Comparison of ENCODE assay signal across 8 mouse cellular contexts in the genomic region with DNA sequence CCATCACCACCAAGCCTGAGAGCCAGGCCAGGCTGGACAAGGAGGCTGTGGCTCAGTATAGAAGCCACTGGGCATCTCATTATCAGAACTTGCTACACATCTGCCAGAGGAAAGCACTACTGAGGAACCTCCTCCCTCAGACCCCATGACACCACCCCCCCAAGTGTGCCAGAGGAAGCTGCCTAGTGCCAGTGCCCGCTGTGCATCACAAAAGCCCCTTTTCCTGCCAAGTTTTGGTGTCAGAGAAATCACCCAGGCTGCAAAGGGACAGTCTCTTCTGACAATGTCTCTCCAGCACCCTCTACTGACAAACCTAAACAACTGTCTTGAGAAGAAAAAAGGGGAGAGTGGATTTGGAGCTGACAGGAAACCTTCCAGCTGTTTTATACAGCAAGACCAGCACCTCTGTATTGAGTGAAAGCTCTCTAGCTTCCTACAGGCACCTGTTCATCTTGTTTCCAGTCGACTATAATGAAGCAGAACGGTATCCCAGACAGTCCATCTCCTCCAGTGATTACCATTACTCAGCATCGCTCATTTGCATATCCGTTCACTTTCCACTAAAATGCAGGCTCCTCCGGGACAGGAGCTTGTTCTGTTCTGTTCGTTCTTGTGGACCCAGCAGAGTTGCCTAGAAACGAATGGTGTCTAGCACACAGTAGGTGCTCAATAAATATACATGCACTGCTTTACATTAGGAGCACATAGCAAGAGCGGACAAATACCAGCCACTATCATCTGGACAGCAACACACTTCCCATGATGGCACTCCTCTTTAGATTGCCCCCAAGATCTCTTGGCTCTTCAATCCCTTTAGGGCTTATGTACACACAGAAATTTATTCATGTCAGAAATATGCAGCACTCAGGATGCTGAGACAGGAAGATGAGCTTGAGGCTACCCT. TPM values are rescaled to one million over a fixed set of nuclear protein-coding genes. Genes with fewer than 3 reads are reported as not detected.
DNase-seq lines count a peak whose midpoint lies in the region; ATAC-seq and TF ChIP-seq lines count a peak whose summit lies in the region.
"Had no signal": no experiment of that assay in that cellular context is flagged by ENCODE, and none has a peak within 500 bp of the region (broad histone marks: within the 10 kb centered on the region; RNA-seq: fewer than 3 reads in every experiment).

No protein-coding gene starts in this region.

- peak; percentile 83 for DNase-seq in Muller cell, postnatal 12 days (ENCODE audit: inconsistent ontology term)
- peak; percentile 57 for DNase-seq in embryo, embryonic 11 days
- DNase-seq in left cerebral cortex, postnatal 14 days (ENCODE audit: low spot score in 2 of 2) = peak; percentile 49 to 79
- DNase-seq in spleen, postnatal 36 days (ENCODE audit: low spot score in 2 of 2) = no peak

- H3K4me1 ChIP-seq in E14TG2a.4 (replicated peaks; ENCODE audit: low read depth, low read length) = peaks cover 14% of the 10 kb centered on the region
- peaks cover 5% of the 10 kb centered on the region for H3K4me1 ChIP-seq in neural tube, embryonic 15.5 days
- H3K4me1 ChIP-seq: heart, embryonic 13.5 days had no signal

- peak overlapping the region; percentile 63 for H3K27ac ChIP-seq in neural tube, embryonic 15.5 days (replicated peaks)
- H3K27ac ChIP-seq: heart, embryonic 13.5 days had no signal

- no peak overlapping the region for H3K4me2 ChIP-seq in neural tube, embryonic 15.5 days
- H3K4me2 ChIP-seq: heart, embryonic 13.5 days had no signal

- intact Hi-C loops in left cerebral cortex, postnatal 14 days (cut with DNase I) = loop anchor here (2.0 to 10.0 kb wide), 3 partner anchors 98 to 492 kb away; no protein-coding TSS in a partner anchor

- no peaks in the 10 kb centered on the region for H3K27me3 ChIP-seq in E14TG2a.4 (ENCODE audit: insufficient read depth, low read length)
- no peaks in the 10 kb centered on the region for H3K27me3 ChIP-seq in neural tube, embryonic 15.5 days (replicated peaks)
- H3K27me3 ChIP-seq: heart, embryonic 13.5 days had no signal

- H3K9me3 ChIP-seq in E14TG2a.4 (ENCODE audit: low read length) = no peaks in the 10 kb centered on the region
- no peaks in the 10 kb centered on the region for H3K9me3 ChIP-seq in neural tube, embryonic 15.5 days (replicated peaks)
- H3K9me3 ChIP-seq: heart, embryonic 13.5 days had no signal

- no peak overlapping the region for H3K4me3 ChIP-seq in E14TG2a.4 (replicated peaks; ENCODE audit: low read length)
- H3K4me3 ChIP-seq in neural tube, embryonic 15.5 days (replicated peaks) = no peak overlapping the region
- H3K4me3 ChIP-seq: heart, embryonic 13.5 days had no signal

- peak; percentile 32; the same call in 1 of the 2 replicates for TF ChIP-seq CTCF in E14TG2a.4 (conservative IDR thresholded peaks at IDR 0.05; ENCODE audit: low read length)

- no peak overlapping the region for H3K9ac ChIP-seq in neural tube, embryonic 15.5 days (replicated peaks)
- H3K9ac ChIP-seq: heart, embryonic 13.5 days had no signal

- WGBS in neural tube, embryonic 15.5 days = 46% methylated on average over 9 of the region's 9 CpGs

- ATAC-seq in inflammation-experienced regulatory T-cells, adult 6 months = peak; percentile 14
- peak; percentile 81 for ATAC-seq in neural tube, embryonic 15.5 days (ENCODE audit: low FRiP score)

- H3K36me3 ChIP-seq in E14TG2a.4 (ENCODE audit: insufficient read depth, low read length) = peaks cover 50% of the 10 kb centered on the region
- peaks cover 26% of the 10 kb centered on the region for H3K36me3 ChIP-seq in neural tube, embryonic 15.5 days

RNA-seq across cellular contexts. Expression of gene Snrpb, which starts 12.6 kb away (rescaled TPM):
- polyA plus RNA-seq in inflammation-experienced regulatory T-cells, adult 6 months (2017; shearing (Covaris generic)) = 100 to 1,000 TPM; 297 to 418 (median 316) TPM
- total RNA-seq in left cerebral cortex, postnatal 14 days (2021) = 100 to 1,000 TPM; 103 to 105 TPM
- polyA plus RNA-seq in neural tube, embryonic 15.5 days (2015; fragmentation: Nextera tagmentation; extraction: Ambion mirVana) = 283 and 366 TPM in 2 replicates

RNA-seq across cellular contexts. Expression of gene Tmc2, which starts 28.4 kb away (rescaled TPM):
- polyA plus RNA-seq in inflammation-experienced regulatory T-cells, adult 6 months (2017; shearing (Covaris generic)) = not detected
- not detected for total RNA-seq in left cerebral cortex, postnatal 14 days (2021)
- polyA plus RNA-seq in neural tube, embryonic 15.5 days (2015; fragmentation: Nextera tagmentation; extraction: Ambion mirVana) = not detected in 2 replicates
- polyA plus RNA-seq: heart, embryonic 13.5 days had no signal

RNA-seq across cellular contexts. Expression of gene Tgm6, which starts 54.3 kb away (rescaled TPM):
- not detected for polyA plus RNA-seq in inflammation-experienced regulatory T-cells, adult 6 months (2017; shearing (Covaris generic))
- total RNA-seq in left cerebral cortex, postnatal 14 days (2021) = under 1 TPM; 0.32 to 0.33 TPM
- polyA plus RNA-seq in neural tube, embryonic 15.5 days (2015; fragmentation: Nextera tagmentation; extraction: Ambion mirVana) = 0.04 TPM in 1 of 2 replicates, not detected in the other
- polyA plus RNA-seq: heart, embryonic 13.5 days had no signal

Comparison
In these comparisons a context has a peak if more than half of its experiments do, and no peak if none do; other contexts are left out.
1. DNase-seq: peak in Muller cell, postnatal 12 days (single experiment), embryo, embryonic 11 days (single experiment) and left cerebral cortex, postnatal 14 days (2 of 2); none in spleen, postnatal 36 days (0 of 2).